9 mouse cellular contexts compared by ENCODE assay signal in genomic region chr11:94958065-94958858, GRCm38 (mm10). TPM values are rescaled to one million over a fixed set of nuclear protein-coding genes. Genes with fewer than 3 reads are reported as not detected.
DNase-seq lines count a peak whose midpoint lies in the region; ATAC-seq and TF ChIP-seq lines count a peak whose summit lies in the region.
"Had no signal": no experiment of that assay in that cellular context is flagged by ENCODE, and none has a peak within 500 bp of the region (broad histone marks: within the 10 kb centered on the region; RNA-seq: fewer than 3 reads in every experiment).

No protein-coding gene starts in this region.

- TF ChIP-seq CTCF in heart, adult 2 months (IDR thresholded peaks at IDR 0.05), result no peak

- peak; percentile 45 to 69 for DNase-seq in urinary bladder, adult 18-20 months (ENCODE audit: low spot score in 2 of 2)
- DNase-seq in urinary bladder, adult 2 months (ENCODE audit: low spot score), result no peak
- DNase-seq in embryo, embryonic 10.5 days (ENCODE audit: low spot score), result peak; percentile 35
- DNase-seq in heart, adult 2 months, result peak; percentile 85 to 92
- peak; percentile 79 for DNase-seq in kidney, adult 18-20 months
- DNase-seq in skeletal muscle tissue, adult 2 months (ENCODE audit: low read depth, low spot score), result peak; percentile 91
- no peak for DNase-seq in T-cell, adult 2 months (ENCODE audit: low spot score)

- no peaks in the 10 kb centered on the region for H3K36me3 ChIP-seq in heart, adult 2 months (ENCODE audit: control insufficient read depth, insufficient read depth, low read length)
- no peaks in the 10 kb centered on the region for H3K36me3 ChIP-seq in lung, embryonic 16.5 days (ENCODE audit: control insufficient read depth, insufficient read depth, low read length)

- no peaks in the 10 kb centered on the region for H3K9me3 ChIP-seq in lung, embryonic 16.5 days (ENCODE audit: control insufficient read depth, low read length)
- H3K9me3 ChIP-seq: megakaryocyte, embryonic 14.5 days had no signal

- H3K79me2 ChIP-seq in heart, adult 2 months (replicated peaks; ENCODE audit: control insufficient read depth, insufficient read depth, low read length), result no peaks in the 10 kb centered on the region

- TF ChIP-seq EP300 in heart, adult 2 months (IDR thresholded peaks at IDR 0.05; ENCODE audit: insufficient read depth, low read depth, low read length), result 0 out of 2 replicates have a peak, but pooled peaks have one; percentile 47

- no peaks in the 10 kb centered on the region for H3K27me3 ChIP-seq in heart, adult 2 months (ENCODE audit: control insufficient read depth, insufficient read depth, low read length)
- H3K27me3 ChIP-seq in lung, embryonic 16.5 days (ENCODE audit: control insufficient read depth, insufficient read depth, low read depth, low read length), result no peaks in the 10 kb centered on the region

- WGBS in heart, adult 2 months, result 6% methylated on average over 8 of the region's 8 CpGs
- 10% methylated on average over 8 of the region's 8 CpGs for WGBS in lung, embryonic 16.5 days

- H3K4me1 ChIP-seq in heart, adult 2 months (ENCODE audit: control insufficient read depth, insufficient read depth, low read length), result peaks cover 9% of the 10 kb centered on the region
- peaks cover 19% of the 10 kb centered on the region for H3K4me1 ChIP-seq in lung, embryonic 16.5 days (replicated peaks; ENCODE audit: control insufficient read depth, insufficient read depth, low read length)

- no peak overlapping the region for H3K4me3 ChIP-seq in heart, adult 2 months
- H3K4me3 ChIP-seq in lung, embryonic 16.5 days (ENCODE audit: low read length), result no peak overlapping the region
- H3K4me3 ChIP-seq: megakaryocyte, embryonic 14.5 days had no signal

- H3K9ac ChIP-seq in heart, adult 2 months (ENCODE audit: low read depth, low read length), result no peak overlapping the region
- 0 out of 2 replicates have a peak overlapping the region, but pooled peaks have one; percentile 4 for H3K9ac ChIP-seq in lung, embryonic 16.5 days (ENCODE audit: low read length)

- H3K27ac ChIP-seq in heart, adult 2 months, result peak overlapping the region; percentile 85
- peak overlapping the region; percentile 89 for H3K27ac ChIP-seq in lung, embryonic 16.5 days (ENCODE audit: low read length)

- intact Hi-C loops in heart, adult 2 months (cut with DNase I), result no loop called here

- ATAC-seq in lung, embryonic 16.5 days (ENCODE audit: low read depth), result peak; percentile 82

- H3K4me2 ChIP-seq in lung, embryonic 16.5 days (ENCODE audit: low read depth, low read length), result peak overlapping the region; percentile 15; the same call in 1 of the 2 replicates

- peak; percentile 40 for TF ChIP-seq POLR2A in heart, adult 2 months (IDR thresholded peaks at IDR 0.05; ENCODE audit: insufficient read depth, low read depth, low read length)

RNA-seq across cellular contexts. Expression of gene Hils1, which starts 9.1 kb away (rescaled TPM):
- polyA plus RNA-seq in urinary bladder, adult 2 months (2012; rRNA removed), result 0.19 and 0.22 TPM in 2 replicates
- not detected for total RNA-seq in heart, adult 2 months (2021)
- polyA plus RNA-seq in heart, adult 2 months (2012; rRNA removed), result 0.25 TPM in 1 of 2 replicates, not detected in the other
- not detected in 2 replicates for polyA plus RNA-seq in lung, embryonic 16.5 days (2015; fragmentation: Nextera tagmentation; extraction: Ambion mirVana)

RNA-seq across cellular contexts. Expression of gene Sgca, which starts 17.9 kb away (rescaled TPM):
- 69.2 and 93.5 TPM in 2 replicates for polyA plus RNA-seq in urinary bladder, adult 2 months (2012; rRNA removed)
- 100 to 1,000 TPM; 149 to 200 TPM for total RNA-seq in heart, adult 2 months (2021)
- 1,109 and 1,504 TPM in 2 replicates for polyA plus RNA-seq in heart, adult 2 months (2012; rRNA removed)
- polyA plus RNA-seq in lung, embryonic 16.5 days (2015; fragmentation: Nextera tagmentation; extraction: Ambion mirVana), result 1.3 and 1.4 TPM in 2 replicates

RNA-seq across cellular contexts. Expression of gene Col1a1, which starts 22.2 kb away (rescaled TPM):
- 953 and 1,532 TPM in 2 replicates for polyA plus RNA-seq in urinary bladder, adult 2 months (2012; rRNA removed)
- total RNA-seq in heart, adult 2 months (2021), result 10 to 100 TPM; 51.1 to 82.4 TPM
- polyA plus RNA-seq in heart, adult 2 months (2012; rRNA removed), result 48.7 and 67.7 TPM in 2 replicates
- 1,180 and 1,421 TPM in 2 replicates for polyA plus RNA-seq in lung, embryonic 16.5 days (2015; fragmentation: Nextera tagmentation; extraction: Ambion mirVana)

RNA-seq across cellular contexts. Expression of gene Ppp1r9b, which starts 32.6 kb away (rescaled TPM):
- 16.0 and 35.7 TPM in 2 replicates for polyA plus RNA-seq in urinary bladder, adult 2 months (2012; rRNA removed)
- total RNA-seq in heart, adult 2 months (2021), result 10 to 100 TPM; 49.3 to 52.0 TPM
- 22.3 and 23.8 TPM in 2 replicates for polyA plus RNA-seq in heart, adult 2 months (2012; rRNA removed)
- polyA plus RNA-seq in lung, embryonic 16.5 days (2015; fragmentation: Nextera tagmentation; extraction: Ambion mirVana), result 8.2 and 8.3 TPM in 2 replicates

RNA-seq across cellular contexts. Expression of gene Samd14, which starts 51.4 kb away (rescaled TPM):
- polyA plus RNA-seq in urinary bladder, adult 2 months (2012; rRNA removed), result 5.8 and 9.6 TPM in 2 replicates
- 1 to 10 TPM; 1.2 to 1.7 TPM for total RNA-seq in heart, adult 2 months (2021)
- polyA plus RNA-seq in heart, adult 2 months (2012; rRNA removed), result 0.82 and 1.9 TPM in 2 replicates
- polyA plus RNA-seq in lung, embryonic 16.5 days (2015; fragmentation: Nextera tagmentation; extraction: Ambion mirVana), result 13.4 and 14.0 TPM in 2 replicates

Comparison
In these comparisons a context has a peak if more than half of its experiments do, and no peak if none do; other contexts are left out.
1. DNase-seq: peak in urinary bladder, adult 18-20 months (2 of 2), embryo, embryonic 10.5 days (single experiment), heart, adult 2 months (2 of 2), kidney, adult 18-20 months (single experiment) and skeletal muscle tissue, adult 2 months (single experiment); none in urinary bladder, adult 2 months (single experiment) and T-cell, adult 2 months (single experiment).
2. RNA of gene Sgca, which starts 17.9 kb away (polyA plus RNA-seq): 1,109 to 1,504 TPM in heart, adult 2 months and 69.2 to 93.5 TPM in urinary bladder, adult 2 months; 1.3 to 1.4 TPM in lung, embryonic 16.5 days; every median in the first group is over 10 times any median in the second.
3. RNA of gene Col1a1, which starts 22.2 kb away (polyA plus RNA-seq): 1,180 to 1,421 TPM in lung, embryonic 16.5 days and 953 to 1,532 TPM in urinary bladder, adult 2 months; 48.7 to 67.7 TPM in heart, adult 2 months; every median in the first group is over 10 times any median in the second.